8 mouse cellular contexts compared by ENCODE assay signal in the genomic region with DNA sequence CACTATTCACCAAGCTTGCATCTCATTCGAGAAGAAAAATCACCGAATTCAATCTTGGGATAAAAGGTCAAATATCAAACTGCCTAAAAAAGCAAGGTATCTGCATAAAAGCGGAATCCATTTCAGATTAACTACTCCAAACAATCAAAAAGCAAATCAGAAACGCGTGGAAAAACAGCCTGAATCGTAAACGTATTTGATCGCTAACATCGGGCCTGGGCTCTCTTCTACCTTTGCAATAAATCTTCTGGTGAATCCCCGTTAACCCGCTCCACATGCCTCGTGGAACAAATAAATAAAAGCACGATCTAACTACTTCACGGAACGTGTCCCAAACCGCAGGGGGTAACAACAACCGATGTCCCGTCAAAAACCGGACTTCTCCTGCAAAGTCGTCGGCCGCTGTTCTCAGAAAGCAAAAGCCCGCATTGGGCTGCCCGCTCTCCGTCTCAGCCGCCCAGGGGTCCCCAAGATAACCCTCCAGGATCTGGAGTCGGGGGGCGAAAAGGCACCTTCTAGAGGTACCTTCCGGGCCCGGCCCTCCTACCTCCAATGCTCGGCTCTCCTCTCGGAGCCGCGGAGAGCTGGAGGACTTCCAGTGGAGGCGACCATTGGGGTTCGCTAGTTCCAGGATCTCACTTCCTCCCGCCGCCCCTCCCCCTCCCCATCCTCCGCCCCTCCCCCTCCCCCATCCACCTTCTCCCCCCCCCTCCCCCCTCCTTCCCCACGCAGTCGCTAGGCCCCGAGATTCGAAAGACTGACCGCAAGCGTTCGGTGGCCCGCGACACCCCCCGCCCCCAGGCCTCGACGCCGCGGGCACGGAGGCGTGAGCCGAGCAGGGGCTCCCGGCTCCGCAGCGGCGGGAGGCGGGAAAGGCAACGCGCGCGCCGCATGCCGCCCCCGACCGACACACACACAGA. TPM values are rescaled to one million over a fixed set of nuclear protein-coding genes. Genes with fewer than 3 reads are reported as not detected.
DNase-seq lines count a peak whose midpoint lies in the region; ATAC-seq and TF ChIP-seq lines count a peak whose summit lies in the region.

No protein-coding gene starts in this region.

- TF ChIP-seq EP300 in heart, adult 2 months (IDR thresholded peaks at IDR 0.05; ENCODE audit: insufficient read depth, low read depth, low read length) = no peak

- no peak for TF ChIP-seq POLR2A in heart, adult 2 months (IDR thresholded peaks at IDR 0.05; ENCODE audit: insufficient read depth, low read depth, low read length)
- no peak for TF ChIP-seq POLR2A in myocyte (IDR thresholded peaks at IDR 0.05; ENCODE audit: insufficient read length, low read depth)
- no peak for TF ChIP-seq POLR2A in testis, adult 2 months (IDR thresholded peaks at IDR 0.05; ENCODE audit: control insufficient read depth, low read depth, low read length)

- peaks cover 5% of the 10 kb centered on the region for H3K4me1 ChIP-seq in heart, adult 2 months (ENCODE audit: control insufficient read depth, insufficient read depth, low read length)
- peaks cover 5% of the 10 kb centered on the region; the same call in 1 of the 2 replicates for H3K4me1 ChIP-seq in liver, embryonic 11.5 days (replicated peaks; ENCODE audit: control insufficient read depth, insufficient read depth, low read length)
- peaks cover 3% of the 10 kb centered on the region; the same call in 1 of the 2 replicates for H3K4me1 ChIP-seq in testis, adult 2 months (ENCODE audit: control insufficient read depth, insufficient read depth, low read length)

- H3ac ChIP-seq in myocyte (ENCODE audit: control insufficient read depth, insufficient read length) = peak overlapping the region; percentile 59

- peak overlapping the region; percentile 86 for H3K27ac ChIP-seq in heart, adult 2 months
- H3K27ac ChIP-seq in liver, embryonic 11.5 days (ENCODE audit: low read depth, low read length) = peak overlapping the region; percentile 85; the same call in 1 of the 2 replicates
- peak overlapping the region; percentile 92 for H3K27ac ChIP-seq in testis, adult 2 months (ENCODE audit: control insufficient read depth, insufficient read depth, low read depth, low read length)

- peak; percentile 50 for ATAC-seq in liver, embryonic 11.5 days (replicated peaks; ENCODE audit: low FRiP score)

- peaks cover 2% of the 10 kb centered on the region for H3K36me3 ChIP-seq in heart, adult 2 months (ENCODE audit: control insufficient read depth, insufficient read depth, low read length)
- no peaks in the 10 kb centered on the region for H3K36me3 ChIP-seq in liver, embryonic 11.5 days (ENCODE audit: control insufficient read depth, insufficient read depth, low read length)
- H3K36me3 ChIP-seq in myocyte (ENCODE audit: control insufficient read depth, insufficient read depth) = no peaks in the 10 kb centered on the region
- H3K36me3 ChIP-seq in testis, adult 2 months (ENCODE audit: control insufficient read depth, insufficient read depth, low read length) = no peaks in the 10 kb centered on the region

- intact Hi-C loops in heart, adult 2 months (cut with DNase I) = loop anchor here (5.0 to 10.0 kb wide), 3 partner anchors 39 to 257 kb away; partner anchors contain the start of genes Magt1 and Pgk1

- WGBS in heart, adult 2 months = 19% methylated on average over 56 of the region's 69 CpGs
- 16% methylated on average over 38 of the region's 69 CpGs for WGBS in liver, embryonic 11.5 days

- no peaks in the 10 kb centered on the region for H3K27me3 ChIP-seq in heart, adult 2 months (ENCODE audit: control insufficient read depth, insufficient read depth, low read length)
- no peaks in the 10 kb centered on the region for H3K27me3 ChIP-seq in liver, embryonic 11.5 days (replicated peaks; ENCODE audit: control insufficient read depth, insufficient read depth, low read length)
- no peaks in the 10 kb centered on the region for H3K27me3 ChIP-seq in myocyte (ENCODE audit: control insufficient read depth, insufficient read depth, insufficient read length)
- H3K27me3 ChIP-seq in testis, adult 2 months (ENCODE audit: control insufficient read depth, insufficient read depth, low read length) = no peaks in the 10 kb centered on the region

- peaks cover 2% of the 10 kb centered on the region; the same call in 1 of the 2 replicates for H3K79me2 ChIP-seq in heart, adult 2 months (replicated peaks; ENCODE audit: control insufficient read depth, insufficient read depth, low read length)
- H3K79me2 ChIP-seq in myocyte (ENCODE audit: control insufficient read depth, insufficient read depth) = peaks cover 62% of the 10 kb centered on the region

- no peak for TF ChIP-seq CTCF in heart, adult 2 months (IDR thresholded peaks at IDR 0.05)
- no peak for TF ChIP-seq CTCF in testis, adult 2 months (IDR thresholded peaks at IDR 0.05; ENCODE audit: control insufficient read depth, insufficient read depth, insufficient replicate concordance, low read depth, low read length)

- DNase-seq in 3134 (ENCODE audit: extremely low read depth, insufficient read length, low spot score) (peak; percentile 61), ZHBTc4 (ENCODE audit: low read depth, low spot score) (peak; percentile 52)
- DNase-seq in embryo, embryonic 10.5 days (ENCODE audit: low spot score) = peak; percentile 58
- DNase-seq in heart, adult 2 months = peak; percentile 50 to 52
- peak; percentile 24 to 33 for DNase-seq in kidney, adult 8-10 months
- peak; percentile 48 for DNase-seq in liver, embryonic 11.5 days (ENCODE audit: low spot score)

- H3K9ac ChIP-seq in heart, adult 2 months (ENCODE audit: low read depth, low read length) = peak overlapping the region; percentile 92
- H3K9ac ChIP-seq in liver, embryonic 11.5 days (ENCODE audit: low read depth, low read length) = peak overlapping the region; percentile 87

- peak overlapping the region; percentile 72 for H3K4me2 ChIP-seq in liver, embryonic 11.5 days
- peak overlapping the region; percentile 71 for H3K4me2 ChIP-seq in myocyte (ENCODE audit: low read depth)

- H3K9me3 ChIP-seq in liver, embryonic 11.5 days (ENCODE audit: control insufficient read depth, low read length) = no peaks in the 10 kb centered on the region

- H3K4me3 ChIP-seq in heart, adult 2 months = peak overlapping the region; percentile 59
- peak overlapping the region; percentile 73 for H3K4me3 ChIP-seq in liver, embryonic 11.5 days (ENCODE audit: low read depth, low read length)
- peak overlapping the region; percentile 57 for H3K4me3 ChIP-seq in myocyte
- peak overlapping the region; percentile 95 for H3K4me3 ChIP-seq in testis, adult 2 months (ENCODE audit: control insufficient read depth, low read depth, low read length)

TF ChIP-seq in myocyte, 11 proteins besides CTCF, POLR2A, EP300 and RAD21:
- TF ChIP-seq REST (IDR thresholded peaks at IDR 0.05; ENCODE audit: insufficient read depth, insufficient read length) (no peak), E2F4 (IDR thresholded peaks at IDR 0.05; ENCODE audit: insufficient read depth) (no peak), USF1 (IDR thresholded peaks at IDR 0.05; ENCODE audit: low read depth) (no peak), TCF3 (IDR thresholded peaks at IDR 0.05; ENCODE audit: insufficient read length, low read depth) (no peak), MYOD1 (IDR thresholded peaks at IDR 0.05; ENCODE audit: control insufficient read depth in 1 of 3, insufficient read length in 2 of 3, low read depth in 2 of 3) (no peak), POLR2AphosphoS2 (IDR thresholded peaks at IDR 0.05; ENCODE audit: insufficient read length, low read depth) (no peak), CEBPB (IDR thresholded peaks at IDR 0.05; ENCODE audit: insufficient read depth, poor library complexity, severe bottlenecking) (no peak), MYOG (IDR thresholded peaks at IDR 0.05; ENCODE audit: control insufficient read depth in 1 of 3, insufficient read depth in 1 of 3, insufficient read length in 2 of 3, low read depth in 2 of 3) (no peak), SRF (IDR thresholded peaks at IDR 0.05; ENCODE audit: control insufficient read depth, insufficient read length, low read depth) (no peak), MAX (IDR thresholded peaks at IDR 0.05; ENCODE audit: low read depth) (no peak)
TF ChIP-seq in myocyte: peak in this region for 0.

RNA-seq across cellular contexts. Expression of gene Atrx, which starts 1.0 kb away (rescaled TPM):
- total RNA-seq in heart, adult 2 months (2021) = 10 to 100 TPM; 55.6 to 64.9 TPM
- 14.1 and 20.8 TPM in 2 replicates for polyA plus RNA-seq in heart, adult 2 months (2012; rRNA removed)
- polyA plus RNA-seq in liver, embryonic 11.5 days (2014; fragmentation: Nextera tagmentation; extraction: Ambion mirVana) = 96.3 and 99.3 TPM in 2 replicates
- 4.7 TPM for polyA plus RNA-seq in myocyte (2012; fragmentation: generic; extraction: Trizol)
- 3.1 and 4.6 TPM in 2 replicates for polyA plus RNA-seq in testis, adult 2 months (2012; rRNA removed)

Comparison
In these comparisons a context has a peak if more than half of its experiments do, and no peak if none do; other contexts are left out.
1. Peak in every context shown above with its lines: DNase-seq, ATAC-seq, H3K4me3 ChIP-seq and H3K27ac ChIP-seq.